Mouse (Mus musculus): Measurements from ENCODE around the gene Tcam1. TPM values are rescaled to one million over a fixed set of nuclear protein-coding genes. Genes with fewer than 3 reads are reported as not detected.

The Tcam1 gene
- total RNA-seq, 1 experiment = 1.0 TPM

DNA sequence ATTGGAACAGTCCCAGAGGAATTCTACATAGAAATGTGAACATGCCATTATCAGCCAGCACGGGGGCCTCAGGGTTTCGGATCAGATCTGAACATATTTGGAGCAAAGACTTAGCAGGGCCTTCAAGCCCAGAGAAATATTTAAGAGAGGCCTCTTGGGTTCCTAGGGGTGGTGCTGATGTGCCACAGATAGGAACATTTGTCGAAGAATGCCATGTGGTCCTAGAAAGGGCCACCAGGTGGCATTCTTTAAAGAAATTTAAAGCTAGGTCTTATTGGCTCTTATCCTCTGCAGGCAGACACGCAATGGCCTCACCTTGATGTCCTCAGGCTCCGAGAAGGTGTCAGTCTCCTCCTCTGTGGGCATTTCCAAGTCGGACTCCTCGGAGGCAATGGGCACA, 53.2 kb downstream of the Tcam1 start:
- in situ Hi-C loops (cut with MboI; ENCODE audit: low sequenced_read_pairs in 2 of 2, unreplicated experiment in 2 of 2) = no loop called here
- Histone ChIP-seq H3K9me3 (ENCODE audit: control insufficient read depth, insufficient read depth, low read depth, low read length) (no peaks in the 10 kb centered on the region), H3K36me3 (ENCODE audit: control insufficient read depth, insufficient read depth, low read length, poor library complexity, severe bottlenecking) (no peaks in the 10 kb centered on the region), H3K4me3 (ENCODE audit: insufficient read depth in 1 of 2, low read depth in 1 of 2, low read length in 2 of 2, poor library complexity in 1 of 2, severe bottlenecking in 1 of 2) (no peak overlapping the region), H3K27ac (ENCODE audit: insufficient read depth, low read depth, low read length, poor library complexity, severe bottlenecking) (no peak overlapping the region), H3K4me1 (ENCODE audit: control insufficient read depth in 2 of 2, insufficient read depth in 2 of 2, low read length in 2 of 2, poor library complexity in 1 of 2) (peaks cover 0 to 7% of the 10 kb centered on the region in 2 experiments; a peak in 2 of 4 replicates), H3K9ac (ENCODE audit: insufficient read depth, low read depth, low read length, poor library complexity, severe bottlenecking) (no peak overlapping the region)
- TF ChIP-seq CHD2 (IDR thresholded peaks at IDR 0.05; ENCODE audit: low read depth, low read length) (no peak), MAFK (IDR thresholded peaks at IDR 0.05; ENCODE audit: insufficient read depth, low read depth, low read length) (no peak), HCFC1 (IDR thresholded peaks at IDR 0.05; ENCODE audit: borderline replicate concordance, insufficient read depth, low read length) (no peak), ZC3H11A (IDR thresholded peaks at IDR 0.05; ENCODE audit: borderline replicate concordance, low read depth, low read length) (no peak), ZNF384 (IDR thresholded peaks at IDR 0.05; ENCODE audit: low read depth, low read length) (no peak)
- DNase-seq (ENCODE audit: low read depth, low spot score) = no peak

DNA sequence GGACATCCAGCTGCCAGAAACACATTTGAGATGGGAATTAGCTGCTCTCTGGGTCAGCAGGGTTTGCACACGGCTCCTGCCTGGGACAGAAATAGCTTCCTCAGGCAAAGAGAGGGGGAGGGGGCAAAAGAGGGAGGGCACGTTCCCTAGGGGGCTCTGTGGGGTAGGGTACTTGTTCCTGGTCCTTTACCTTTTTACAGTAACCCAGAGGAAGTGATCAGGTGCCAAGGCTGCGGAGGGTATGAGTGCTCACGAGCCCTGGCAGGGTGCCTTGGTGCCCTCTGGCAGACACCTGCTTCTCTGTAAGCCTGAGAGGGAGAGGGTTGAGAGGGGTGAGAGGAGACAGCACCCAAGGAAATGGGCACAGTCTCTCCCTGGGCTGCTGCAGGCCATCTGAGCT, 56.0 kb downstream of the Tcam1 start:
- Histone ChIP-seq H3K4me1 (ENCODE audit: control insufficient read depth in 2 of 2, insufficient read depth in 2 of 2, low read length in 2 of 2, poor library complexity in 1 of 2) (peaks cover 0 to 5% of the 10 kb centered on the region in 2 experiments; a peak in 2 of 4 replicates), H3K9me3 (ENCODE audit: control insufficient read depth, insufficient read depth, low read depth, low read length) (no peaks in the 10 kb centered on the region), H3K9ac (ENCODE audit: insufficient read depth, low read depth, low read length, poor library complexity, severe bottlenecking) (no peak overlapping the region), H3K36me3 (ENCODE audit: control insufficient read depth, insufficient read depth, low read length, poor library complexity, severe bottlenecking) (no peaks in the 10 kb centered on the region), H3K27ac (ENCODE audit: insufficient read depth, low read depth, low read length, poor library complexity, severe bottlenecking) (no peak overlapping the region), H3K4me3 (ENCODE audit: insufficient read depth in 1 of 2, low read depth in 1 of 2, low read length in 2 of 2, poor library complexity in 1 of 2, severe bottlenecking in 1 of 2) (no peak overlapping the region)
- in situ Hi-C loops (cut with MboI; ENCODE audit: low sequenced_read_pairs in 2 of 2, unreplicated experiment in 2 of 2) = no loop called here
- no peak for DNase-seq (ENCODE audit: low read depth, low spot score)
- TF ChIP-seq ZNF384 (IDR thresholded peaks at IDR 0.05; ENCODE audit: low read depth, low read length) (no peak), HCFC1 (IDR thresholded peaks at IDR 0.05; ENCODE audit: borderline replicate concordance, insufficient read depth, low read length) (no peak), CHD2 (IDR thresholded peaks at IDR 0.05; ENCODE audit: low read depth, low read length) (no peak), MAFK (IDR thresholded peaks at IDR 0.05; ENCODE audit: insufficient read depth, low read depth, low read length) (no peak), ZC3H11A (IDR thresholded peaks at IDR 0.05; ENCODE audit: borderline replicate concordance, low read depth, low read length) (no peak)

DNA sequence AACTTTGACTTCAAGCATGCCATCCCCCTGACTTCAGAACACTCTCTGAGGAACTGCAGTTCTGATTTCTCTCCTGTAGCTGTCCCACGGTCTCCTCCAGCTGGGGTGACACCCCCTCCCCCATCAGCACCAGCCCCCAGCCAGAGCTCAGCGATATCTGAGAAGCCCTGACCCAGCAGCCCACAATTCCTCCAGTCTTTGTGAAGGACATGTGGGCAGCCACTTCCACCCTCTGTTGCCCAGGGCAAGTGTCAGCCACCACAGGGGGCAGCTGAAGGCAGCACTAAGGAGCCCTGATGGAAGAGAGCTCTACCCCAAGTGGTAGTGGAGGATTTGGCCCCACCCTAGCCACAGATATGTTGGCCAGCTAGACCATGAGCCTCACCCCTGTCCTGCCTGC, 57.6 kb downstream of the Tcam1 start:
- H3K9ac ChIP-seq (ENCODE audit: insufficient read depth, low read depth, low read length, poor library complexity, severe bottlenecking) = no peak overlapping the region
- no peak for DNase-seq (ENCODE audit: low read depth, low spot score)
- H3K4me1 ChIP-seq (ENCODE audit: control insufficient read depth in 2 of 2, insufficient read depth in 2 of 2, low read length in 2 of 2, poor library complexity in 1 of 2) = 0 out of 4 replicates have a peak, but pooled peaks cover 0 to 2% of the 10 kb centered on the region in 2 experiments
- H3K27ac ChIP-seq (ENCODE audit: insufficient read depth, low read depth, low read length, poor library complexity, severe bottlenecking) = no peak overlapping the region
- in situ Hi-C loops (cut with MboI; ENCODE audit: low sequenced_read_pairs in 2 of 2, unreplicated experiment in 2 of 2) = no loop called here
- H3K4me3 ChIP-seq (ENCODE audit: insufficient read depth in 1 of 2, low read depth in 1 of 2, low read length in 2 of 2, poor library complexity in 1 of 2, severe bottlenecking in 1 of 2) = no peak overlapping the region
- no peaks in the 10 kb centered on the region for H3K36me3 ChIP-seq (ENCODE audit: control insufficient read depth, insufficient read depth, low read length, poor library complexity, severe bottlenecking)
- no peaks in the 10 kb centered on the region for H3K9me3 ChIP-seq (ENCODE audit: control insufficient read depth, insufficient read depth, low read depth, low read length)
- TF ChIP-seq ZNF384 (IDR thresholded peaks at IDR 0.05; ENCODE audit: low read depth, low read length) = no peak
- TF ChIP-seq ZC3H11A (IDR thresholded peaks at IDR 0.05; ENCODE audit: borderline replicate concordance, low read depth, low read length) = no peak
- no peak for TF ChIP-seq MAFK (IDR thresholded peaks at IDR 0.05; ENCODE audit: insufficient read depth, low read depth, low read length)
- TF ChIP-seq CHD2 (IDR thresholded peaks at IDR 0.05; ENCODE audit: low read depth, low read length) = no peak
- no peak for TF ChIP-seq HCFC1 (IDR thresholded peaks at IDR 0.05; ENCODE audit: borderline replicate concordance, insufficient read depth, low read length)

DNA sequence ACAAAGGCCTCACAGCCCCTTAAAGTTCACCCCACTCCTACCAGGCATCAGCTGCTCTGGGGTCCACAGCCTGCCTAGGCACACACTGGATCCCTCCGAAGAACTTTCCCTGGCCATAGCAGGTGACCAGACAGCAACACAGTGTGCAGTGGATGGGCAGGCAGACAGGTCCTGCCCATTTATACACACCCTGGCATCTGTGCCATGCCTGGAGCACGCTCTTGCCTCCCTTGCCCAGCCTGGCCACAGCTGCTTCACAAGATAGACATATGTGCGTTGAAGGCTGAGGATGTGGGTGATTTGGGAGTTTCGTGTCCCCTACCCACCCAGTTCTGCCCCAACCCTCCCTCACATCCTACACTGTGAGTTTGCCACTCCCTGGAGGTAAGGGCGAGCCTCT, 61.6 kb downstream of the Tcam1 start:
- DNase-seq (ENCODE audit: low read depth, low spot score) = no peak

More for the DNA sequence above, 61.6 kb downstream of the Tcam1 start:
- Histone ChIP-seq H3K36me3 (ENCODE audit: control insufficient read depth, insufficient read depth, low read length, poor library complexity, severe bottlenecking) (no peaks in the 10 kb centered on the region), H3K4me1 (ENCODE audit: control insufficient read depth in 2 of 2, insufficient read depth in 2 of 2, low read length in 2 of 2, poor library complexity in 1 of 2) (0 out of 4 replicates have a peak, but pooled peaks cover 0 to 2% of the 10 kb centered on the region in 2 experiments), H3K4me3 (ENCODE audit: insufficient read depth in 1 of 2, low read depth in 1 of 2, low read length in 2 of 2, poor library complexity in 1 of 2, severe bottlenecking in 1 of 2) (no peak overlapping the region), H3K27ac (ENCODE audit: insufficient read depth, low read depth, low read length, poor library complexity, severe bottlenecking) (no peak overlapping the region), H3K9ac (ENCODE audit: insufficient read depth, low read depth, low read length, poor library complexity, severe bottlenecking) (no peak overlapping the region), H3K9me3 (ENCODE audit: control insufficient read depth, insufficient read depth, low read depth, low read length) (no peaks in the 10 kb centered on the region)
- in situ Hi-C loops (cut with MboI; ENCODE audit: low sequenced_read_pairs in 2 of 2, unreplicated experiment in 2 of 2) = no loop called here
- TF ChIP-seq ZNF384 (IDR thresholded peaks at IDR 0.05; ENCODE audit: low read depth, low read length) (no peak), CHD2 (IDR thresholded peaks at IDR 0.05; ENCODE audit: low read depth, low read length) (no peak), MAFK (IDR thresholded peaks at IDR 0.05; ENCODE audit: insufficient read depth, low read depth, low read length) (no peak), ZC3H11A (IDR thresholded peaks at IDR 0.05; ENCODE audit: borderline replicate concordance, low read depth, low read length) (no peak), HCFC1 (IDR thresholded peaks at IDR 0.05; ENCODE audit: borderline replicate concordance, insufficient read depth, low read length) (no peak)

Other genes starting within 250 kb of the Tcam1 start
- gene Dcaf7, start 239.8 kb upstream of the Tcam1 start, total RNA-seq (2012; rRNA removed) = 23.0 and 30.3 TPM in 2 replicates
- gene Taco1, start 210.6 kb upstream of the Tcam1 start, total RNA-seq (2012; rRNA removed) = 12.6 and 17.4 TPM in 2 replicates
- 38.2 and 43.7 TPM in 2 replicates for gene Map3k3, start 192.1 kb upstream of the Tcam1 start, total RNA-seq (2012; rRNA removed)
- not detected in 2 replicates for gene Gm10840, start 115.8 kb upstream of the Tcam1 start, total RNA-seq (2012; rRNA removed)
- 20.3 and 30.9 TPM in 2 replicates for gene Limd2, start 115.8 kb upstream of the Tcam1 start, total RNA-seq (2012; rRNA removed)
- gene Strada, start 74.5 kb upstream of the Tcam1 start, total RNA-seq (2012; rRNA removed) = 14.5 and 24.0 TPM in 2 replicates
- 82.3 and 91.2 TPM in 2 replicates for gene Ccdc47, start 60.3 kb upstream of the Tcam1 start, total RNA-seq (2012; rRNA removed)
- 48.2 and 64.3 TPM in 2 replicates for gene Ddx42, start 59.7 kb upstream of the Tcam1 start, total RNA-seq (2012; rRNA removed)
- gene Ftsj3, start 20.6 kb upstream of the Tcam1 start, total RNA-seq (2012; rRNA removed) = 304 and 403 TPM in 2 replicates
- 161 and 263 TPM in 2 replicates for gene Psmc5, start 20.5 kb upstream of the Tcam1 start, total RNA-seq (2012; rRNA removed)
- 45.0 and 47.7 TPM in 2 replicates for gene Smarcd2, start 3.7 kb upstream of the Tcam1 start, total RNA-seq (2012; rRNA removed)
- gene Gh, start 25.2 kb downstream of the Tcam1 start, total RNA-seq (2012; rRNA removed) = not detected in 2 replicates
- 3.6 and 4.2 TPM in 2 replicates for gene Cd79b, start 38.1 kb downstream of the Tcam1 start, total RNA-seq (2012; rRNA removed)
- gene Scn4a, start 76.6 kb downstream of the Tcam1 start, total RNA-seq (2012; rRNA removed) = 0.13 and 0.16 TPM in 2 replicates
- not detected in 2 replicates for gene Prr29, start 88.8 kb downstream of the Tcam1 start, total RNA-seq (2012; rRNA removed)
- gene Icam2, start 111.4 kb downstream of the Tcam1 start, total RNA-seq (2012; rRNA removed) = 0.37 and 0.89 TPM in 2 replicates
- gene Ern1, start 211.2 kb downstream of the Tcam1 start, total RNA-seq (2012; rRNA removed) = 7.4 and 10.4 TPM in 2 replicates

All from ES-E14 (cell line).